41 mouse cellular contexts compared by ENCODE assay signal in genomic region chr7:24410831-24411230, GRCm38 (mm10). TPM values are rescaled to one million over a fixed set of nuclear protein-coding genes. Genes with fewer than 3 reads are reported as not detected.
"Had no signal": no experiment of that assay in that cellular context is flagged by ENCODE, and none has a peak within 500 bp of the region (broad histone marks: within the 10 kb centered on the region; RNA-seq: fewer than 3 reads in every experiment).

No protein-coding gene starts in this region.

- H3K27ac ChIP-seq: limb, embryonic 10.5 days; limb, embryonic 12.5 days; limb, embryonic 13.5 days; limb, embryonic 15.5 days; liver, embryonic 12.5 days; liver, embryonic 13.5 days; liver, embryonic 14.5 days; liver, embryonic 15.5 days; lung, embryonic 15.5 days; macrophage; midbrain, embryonic 10.5 days; midbrain, embryonic 12.5 days; midbrain, embryonic 13.5 days; midbrain, embryonic 15.5 days; neural tube, embryonic 12.5 days had no signal

- H3K4me3 ChIP-seq: limb, embryonic 10.5 days; limb, embryonic 12.5 days; limb, embryonic 13.5 days; limb, embryonic 15.5 days; liver, embryonic 12.5 days; liver, embryonic 13.5 days; liver, embryonic 15.5 days; lung, embryonic 15.5 days; megakaryocyte, embryonic 14.5 days; midbrain, embryonic 10.5 days; midbrain, embryonic 12.5 days; midbrain, embryonic 13.5 days; midbrain, embryonic 15.5 days; myocyte; neural tube, embryonic 12.5 days had no signal

- ATAC-seq: liver, embryonic 12.5 days; liver, postnatal 0 days; lung, postnatal 0 days; midbrain, embryonic 13.5 days; midbrain, embryonic 15.5 days; midbrain, embryonic 16.5 days had no signal

- H3K4me1 ChIP-seq: lung, embryonic 15.5 days; midbrain, embryonic 10.5 days; midbrain, embryonic 12.5 days had no signal

- H3K27me3 ChIP-seq: limb, embryonic 12.5 days; limb, embryonic 13.5 days; limb, embryonic 15.5 days; liver, embryonic 12.5 days; liver, embryonic 13.5 days; liver, embryonic 15.5 days; lung, embryonic 15.5 days; megakaryocyte, embryonic 14.5 days; midbrain, embryonic 12.5 days; midbrain, embryonic 13.5 days; midbrain, embryonic 15.5 days; neural tube, embryonic 12.5 days had no signal

- H3K9me3 ChIP-seq: limb, embryonic 10.5 days; limb, embryonic 12.5 days; limb, embryonic 13.5 days; limb, embryonic 15.5 days; liver, embryonic 13.5 days; liver, embryonic 15.5 days; lung, embryonic 15.5 days; megakaryocyte, embryonic 14.5 days; midbrain, embryonic 12.5 days; midbrain, embryonic 13.5 days; midbrain, embryonic 15.5 days; neural tube, embryonic 12.5 days had no signal

- DNase-seq: left cerebral cortex, postnatal 4 days; liver; liver, embryonic 13.5 days; liver, postnatal 0 days; lung, adult 18-20 months; lung, adult 2 months; lung, embryonic 14.5 days; lung, postnatal 10 days; lung, postnatal 14 days; lung, postnatal 36 days; lung, postnatal 4 days; midbrain, embryonic 14.5 days had no signal

- H3K9ac ChIP-seq: limb, embryonic 12.5 days; limb, embryonic 13.5 days; limb, embryonic 15.5 days; liver, embryonic 12.5 days; liver, embryonic 13.5 days; liver, embryonic 14.5 days; liver, embryonic 15.5 days; liver, postnatal 0 days; lung, embryonic 14.5 days; lung, embryonic 15.5 days; midbrain, embryonic 12.5 days; midbrain, embryonic 13.5 days; midbrain, embryonic 15.5 days; neural tube, embryonic 12.5 days had no signal

- H3K4me2 ChIP-seq: limb, embryonic 12.5 days; limb, embryonic 13.5 days; limb, embryonic 15.5 days; liver, embryonic 11.5 days; liver, embryonic 12.5 days; liver, embryonic 13.5 days; liver, embryonic 15.5 days; lung, embryonic 14.5 days; lung, embryonic 15.5 days; midbrain, embryonic 11.5 days; midbrain, embryonic 12.5 days; midbrain, embryonic 13.5 days; midbrain, embryonic 15.5 days; neural tube, embryonic 12.5 days had no signal

RNA-seq across cellular contexts. Expression of gene Irgc1, which starts 41.3 kb away (rescaled TPM):
- total RNA-seq: left cerebral cortex, postnatal 4 days; liver, adult 2 months; megakaryocyte-erythroid progenitor cell, adult 5-6 weeks; midbrain, postnatal 0 days; monocyte, adult 5-6 weeks had no signal
- polyA plus RNA-seq: limb, embryonic 10.5 days; limb, embryonic 11.5 days; limb, embryonic 12.5 days; limb, embryonic 13.5 days; limb, embryonic 14.5 days; liver, adult 2 months; liver, embryonic 11.5 days; liver, embryonic 12.5 days; liver, embryonic 13.5 days; liver, embryonic 14.5 days; liver, embryonic 16.5 days; lung, embryonic 14.5 days; lung, embryonic 15.5 days; lung, embryonic 16.5 days; macrophage; midbrain, embryonic 10.5 days; midbrain, embryonic 11.5 days; midbrain, embryonic 12.5 days; midbrain, embryonic 13.5 days; midbrain, embryonic 14.5 days; midbrain, embryonic 15.5 days; midbrain, embryonic 16.5 days; midbrain, postnatal 0 days; neural tube, embryonic 11.5 days; neural tube, embryonic 12.5 days had no signal
